Mouse (Mus musculus) spleen, postnatal 36 days (tissue): ENCODE measurements around the gene AU022751.
"Not testable (repeated sequence)": the region's sequence is repeated elsewhere in the genome, so short reads cannot be mapped to it uniquely, and the experiment has no call there.

Experiments
- DNase-seq, 2 experiments: peaks; one replicate each; pipeline ENCODE4 v3.0.0; 2022; ENCODE audit warnings: low spot score in 2 of 2, mixed read lengths in 1 of 2

Gene AU022751

DNA sequence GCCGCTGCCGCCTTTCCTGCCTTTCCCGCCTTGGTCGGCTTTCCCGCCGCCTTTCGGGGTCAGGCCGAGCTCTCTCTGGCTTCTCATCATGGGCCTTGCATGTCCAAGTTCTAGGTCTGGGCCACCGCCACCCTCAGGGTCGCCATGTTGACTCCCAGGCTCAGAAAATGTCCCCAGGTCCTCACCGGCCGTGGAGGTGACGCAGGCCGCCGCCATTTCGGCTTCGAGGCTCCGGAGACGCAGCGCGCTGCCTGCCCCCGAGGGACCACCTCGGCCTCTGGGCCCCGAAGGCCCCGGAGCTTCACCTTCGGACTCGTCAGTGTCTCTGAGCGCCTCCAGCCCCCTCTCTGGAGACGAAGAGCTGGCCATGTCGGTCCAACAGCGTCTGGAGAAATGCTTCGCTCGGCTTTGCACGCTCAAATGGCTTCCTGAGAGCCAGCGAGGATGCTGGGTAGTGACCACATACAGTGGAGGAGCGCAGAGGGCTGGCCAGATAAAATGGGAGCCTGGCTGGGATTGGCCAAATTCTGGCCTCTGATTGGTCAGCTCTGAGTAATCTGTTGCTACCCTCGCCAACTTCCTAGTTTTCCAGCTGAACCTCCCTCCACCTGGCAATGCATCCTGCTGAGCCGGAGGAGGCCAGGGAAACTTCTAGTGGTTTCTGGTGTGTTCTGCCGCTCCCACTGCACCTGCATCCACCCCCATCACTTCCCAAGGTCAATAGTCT lies at the start of gene AU022751:
Gene AU022751, minus strand, starts transcription at position 466 of the 727 bp plus-strand sequence.
- no peak for DNase-seq

DNA sequence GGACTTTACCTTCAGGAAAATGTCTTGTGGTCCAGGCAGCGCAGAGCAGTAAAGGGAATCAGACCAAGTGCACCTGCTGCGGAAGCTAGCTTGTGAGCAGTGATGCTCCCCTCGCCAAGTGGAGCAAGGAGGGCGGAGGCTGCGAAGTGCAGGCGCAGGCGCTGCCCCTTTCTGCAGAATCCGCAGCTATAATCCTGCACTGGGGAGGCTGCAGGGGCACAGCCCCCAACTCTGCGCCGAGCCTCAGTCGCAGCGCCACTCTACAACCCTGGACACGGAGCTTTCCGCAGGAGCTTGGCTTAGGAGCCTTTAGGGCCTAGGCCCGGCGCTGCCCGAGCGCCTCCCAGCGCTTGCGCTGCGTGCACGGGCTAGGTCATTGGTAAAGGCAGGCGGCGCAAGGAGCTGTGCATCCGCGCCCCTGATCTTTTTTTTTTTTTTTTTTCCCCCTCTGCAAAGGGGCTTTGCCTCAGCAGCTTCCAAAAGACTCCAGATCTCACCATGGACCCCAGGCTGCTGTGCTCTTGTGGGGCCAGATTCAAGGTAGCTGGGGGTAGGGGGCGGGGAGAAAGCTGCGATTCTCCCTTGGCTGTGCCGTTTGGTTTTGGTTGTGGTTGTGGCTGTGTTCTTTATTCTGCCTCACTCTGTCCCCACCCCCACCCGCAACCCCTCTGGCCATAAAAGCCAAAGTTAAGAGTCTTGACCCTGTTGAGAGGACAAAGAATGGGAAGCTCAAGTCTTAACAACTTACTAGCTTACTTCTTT lies 9.0 kb upstream of the AU022751 start:
- DNase-seq, result no peak

DNA sequence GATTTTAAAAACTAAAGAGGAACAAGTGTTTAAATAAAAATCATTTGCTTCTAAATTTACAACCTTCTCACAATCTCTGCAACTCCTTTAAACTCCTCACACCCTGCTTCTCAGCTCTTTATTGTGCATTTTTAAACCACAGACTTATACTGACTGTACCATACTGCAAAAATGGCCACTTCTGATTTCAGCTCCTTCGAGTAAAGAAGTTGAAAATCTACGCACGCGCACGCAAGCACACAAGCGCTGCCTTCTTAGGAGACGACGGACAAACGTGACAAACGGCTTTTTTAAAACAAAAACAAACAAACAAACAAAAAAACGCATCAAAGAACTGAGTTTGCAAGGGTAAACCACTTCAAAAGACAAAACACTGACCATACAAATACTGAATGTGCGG lies 8.3 kb upstream of the AU022751 start:
- no peak for DNase-seq

DNA sequence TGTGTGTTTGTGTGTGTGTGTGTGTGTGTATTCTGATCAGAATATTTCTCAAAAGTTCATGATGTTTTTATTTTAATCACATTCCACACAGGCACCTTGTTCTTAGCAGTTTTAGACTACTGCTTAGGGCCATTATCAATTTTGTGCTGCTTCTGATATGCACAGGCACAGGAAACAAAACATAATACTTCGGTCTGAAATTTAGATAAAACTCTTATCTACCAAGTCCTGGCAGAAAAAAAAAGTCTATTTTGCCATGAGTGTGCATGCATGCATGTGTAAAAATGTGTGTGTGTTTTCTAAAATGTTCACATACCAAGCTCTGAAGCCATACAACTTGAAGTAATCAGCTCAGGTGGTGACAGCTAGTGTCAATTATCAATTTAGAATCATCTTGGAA lies 21.7 kb downstream of the AU022751 start:
- DNase-seq, result no peak

DNA sequence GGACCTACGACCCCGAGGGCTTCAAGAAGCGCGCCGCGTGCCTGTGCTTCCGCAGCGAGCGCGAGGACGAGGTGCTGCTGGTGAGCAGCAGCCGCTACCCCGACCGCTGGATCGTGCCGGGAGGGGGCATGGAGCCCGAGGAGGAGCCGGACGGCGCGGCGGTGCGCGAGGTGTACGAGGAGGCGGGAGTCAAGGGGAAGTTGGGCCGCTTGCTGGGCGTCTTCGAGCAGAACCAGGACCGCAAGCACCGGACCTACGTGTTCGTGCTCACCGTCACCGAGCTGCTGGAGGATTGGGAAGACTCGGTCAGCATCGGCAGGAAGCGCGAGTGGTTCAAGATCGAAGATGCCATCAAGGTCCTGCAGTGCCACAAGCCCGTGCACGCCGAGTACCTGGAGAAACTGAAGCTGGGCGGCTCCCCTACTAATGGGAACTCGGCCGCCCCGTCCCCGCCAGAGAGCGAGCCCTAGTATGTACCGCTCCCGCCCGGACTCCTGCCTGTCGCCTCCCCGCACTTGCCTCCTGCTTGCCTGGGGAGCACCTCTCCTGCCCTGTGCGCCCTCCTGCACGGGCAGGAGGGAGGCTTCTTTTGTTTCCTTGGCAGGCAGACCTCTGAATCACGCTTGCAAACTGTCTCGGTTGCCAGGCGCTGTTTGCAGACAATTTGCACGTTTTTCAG lies 35.1 kb downstream of the AU022751 start:
- not testable (repeated sequence) for DNase-seq

DNA sequence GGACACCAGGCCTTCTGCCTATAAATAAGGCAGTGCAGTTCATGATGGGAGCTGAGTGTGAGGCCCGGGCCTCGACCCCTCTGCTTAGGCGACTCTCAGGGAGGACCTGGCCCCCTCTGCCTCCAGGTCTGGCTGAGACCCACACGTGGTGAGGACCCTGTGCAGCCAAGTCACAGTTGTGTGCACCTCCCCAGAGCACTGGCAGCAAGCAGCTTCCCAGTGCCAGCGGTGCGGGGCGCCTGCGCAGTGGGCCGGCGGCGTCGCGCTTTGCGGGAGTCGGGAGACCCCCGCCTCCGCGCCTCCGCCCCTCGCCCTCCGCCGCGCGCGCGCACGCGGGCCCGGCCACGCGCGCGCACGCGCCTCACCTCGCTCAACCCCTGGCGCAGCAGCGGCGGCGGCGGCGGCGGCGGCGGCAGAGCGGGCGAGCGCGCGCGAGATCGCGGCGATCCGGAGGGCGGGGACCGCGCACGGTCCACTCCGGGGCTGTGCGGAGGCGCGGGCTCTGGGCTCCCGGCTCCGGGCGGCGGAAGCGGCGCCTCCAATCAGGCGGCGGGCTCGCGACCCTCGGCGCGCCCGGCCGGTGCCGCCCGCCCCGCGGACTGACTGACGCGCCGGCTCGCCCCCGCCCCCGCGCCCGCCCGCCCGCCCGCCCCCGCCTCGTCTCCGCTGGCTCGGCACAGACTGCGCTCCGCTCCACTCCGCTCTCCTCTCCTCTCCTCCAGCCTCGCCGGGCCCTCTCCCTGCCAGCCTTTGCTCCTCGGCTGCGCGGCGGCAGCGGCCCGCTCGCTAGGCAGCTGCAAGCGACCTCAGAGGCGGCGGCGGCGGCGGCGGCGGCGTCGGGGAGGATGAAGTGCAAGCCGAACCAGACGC lies 35.9 kb downstream of the AU022751 start, which contains the start of gene Nudt11:
Gene Nudt11, plus strand, starts transcription at position 388 of the 870 bp plus-strand sequence.
- DNase-seq, result not testable (repeated sequence)
